ENCODE assay signal across 8 mouse cellular contexts in the genomic region with DNA sequence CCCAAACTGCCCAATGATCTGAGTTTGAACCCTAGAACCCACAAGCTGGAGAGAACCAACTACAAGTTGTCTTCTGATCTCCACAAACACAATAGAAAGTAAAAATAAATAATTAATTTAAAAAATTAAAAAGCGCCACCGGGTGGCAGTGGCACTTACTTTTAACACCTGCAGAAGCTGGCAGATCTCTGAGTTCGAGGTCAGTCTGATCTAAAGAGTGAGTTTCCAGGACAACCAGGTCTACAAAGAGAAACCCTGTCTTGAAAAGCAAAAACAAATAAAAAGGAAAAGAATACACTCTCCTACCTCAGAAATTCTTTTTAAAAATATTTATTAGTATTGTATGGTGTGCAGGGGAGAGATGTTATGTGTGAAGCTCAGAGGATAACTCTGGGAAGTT. TPM values are rescaled to one million over a fixed set of nuclear protein-coding genes. Genes with fewer than 3 reads are reported as not detected.
DNase-seq lines count a peak whose midpoint lies in the region; ATAC-seq lines count a peak whose summit lies in the region.

No protein-coding gene starts in this region.

- no peak for DNase-seq in kidney, adult 18-20 months
- DNase-seq in NIH3T3 (ENCODE audit: low read depth): peak; percentile 61
- DNase-seq in hindbrain, embryonic 10.5 days (ENCODE audit: low spot score): no peak
- peak; percentile 47 for DNase-seq in lung, postnatal 36 days
- no peak for DNase-seq in urinary bladder, adult 18-20 months (ENCODE audit: low spot score in 2 of 2)
- DNase-seq in urinary bladder, postnatal 10 days (ENCODE audit: low spot score): no peak
- no peak for DNase-seq in right cerebral cortex, adult 18-20 months

- H3K36me3 ChIP-seq in kidney, embryonic 15.5 days: no peaks in the 10 kb centered on the region
- H3K36me3 ChIP-seq in hindbrain, embryonic 10.5 days: no peaks in the 10 kb centered on the region

- no peak for ATAC-seq in kidney, embryonic 15.5 days (replicated peaks; ENCODE audit: low FRiP score)

- no peaks in the 10 kb centered on the region for H3K27me3 ChIP-seq in kidney, embryonic 15.5 days
- peaks cover 29% of the 10 kb centered on the region for H3K27me3 ChIP-seq in hindbrain, embryonic 10.5 days (ENCODE audit: insufficient read depth, poor library complexity, severe bottlenecking)

- H3K9ac ChIP-seq in kidney, embryonic 15.5 days: peak overlapping the region; percentile 66; the same call in 1 of the 2 replicates

- peak overlapping the region; percentile 67 for H3K4me3 ChIP-seq in kidney, embryonic 15.5 days (replicated peaks)
- peak overlapping the region; percentile 69 for H3K4me3 ChIP-seq in hindbrain, embryonic 10.5 days

- H3K27ac ChIP-seq in kidney, embryonic 15.5 days: peak overlapping the region; percentile 99
- peak overlapping the region; percentile 89 for H3K27ac ChIP-seq in hindbrain, embryonic 10.5 days

- no peaks in the 10 kb centered on the region for H3K9me3 ChIP-seq in kidney, embryonic 15.5 days (replicated peaks)
- no peaks in the 10 kb centered on the region for H3K9me3 ChIP-seq in hindbrain, embryonic 10.5 days

- peaks cover 52% of the 10 kb centered on the region for H3K4me1 ChIP-seq in kidney, embryonic 15.5 days
- peaks cover 67% of the 10 kb centered on the region for H3K4me1 ChIP-seq in hindbrain, embryonic 10.5 days (replicated peaks)

- WGBS in kidney, embryonic 15.5 days: 10% methylated on average over 3 of the region's 3 CpGs
- WGBS in hindbrain, embryonic 10.5 days: 20% methylated on average over 3 of the region's 3 CpGs

- H3K4me2 ChIP-seq in kidney, embryonic 15.5 days: peak overlapping the region; percentile 96

RNA-seq across cellular contexts. Expression of gene Mef2d, which starts 4.4 kb away (rescaled TPM):
- polyA plus RNA-seq in kidney, embryonic 15.5 days (2015; fragmentation: Nextera tagmentation; extraction: Ambion mirVana): 18.5 and 21.5 TPM in 2 replicates
- polyA plus RNA-seq in hindbrain, embryonic 10.5 days (2016; fragmentation: Nextera tagmentation; extraction: Ambion mirVana): 10.2 and 15.1 TPM in 2 replicates

RNA-seq across cellular contexts. Expression of gene Iqgap3, which starts 56.0 kb away (rescaled TPM):
- 18.5 and 22.1 TPM in 2 replicates for polyA plus RNA-seq in kidney, embryonic 15.5 days (2015; fragmentation: Nextera tagmentation; extraction: Ambion mirVana)
- 19.5 and 24.3 TPM in 2 replicates for polyA plus RNA-seq in hindbrain, embryonic 10.5 days (2016; fragmentation: Nextera tagmentation; extraction: Ambion mirVana)

RNA-seq across cellular contexts. Expression of gene Ttc24, which starts 59.7 kb away (rescaled TPM):
- not detected in 2 replicates for polyA plus RNA-seq in kidney, embryonic 15.5 days (2015; fragmentation: Nextera tagmentation; extraction: Ambion mirVana)
- polyA plus RNA-seq in hindbrain, embryonic 10.5 days (2016; fragmentation: Nextera tagmentation; extraction: Ambion mirVana): 0.09 TPM in 1 of 2 replicates, not detected in the other

Comparison
In these comparisons a context has a peak if more than half of its experiments do, and no peak if none do; other contexts are left out.
1. DNase-seq: peak in NIH3T3 (single experiment) and lung, postnatal 36 days (single experiment); none in kidney, adult 18-20 months (single experiment), hindbrain, embryonic 10.5 days (single experiment), urinary bladder, adult 18-20 months (0 of 2), urinary bladder, postnatal 10 days (single experiment) and right cerebral cortex, adult 18-20 months (single experiment).